Mouse (Mus musculus) liver, embryonic 11.5 days (tissue): ENCODE data around the gene Gramd1c. TPM values are rescaled to one million over a fixed set of nuclear protein-coding genes. Genes with fewer than 3 reads are reported as not detected.

Source experiments
- ATAC-seq: fragments of 200-750 bp; cut with Nextera tagmentation; replicated peaks from 2 replicates; pipeline ENCODE4 v1.8.0; 2017; ENCODE audit warnings: moderate number of reproducible peaks, mild to moderate bottlenecking, moderate TSS enrichment, moderate library complexity; ENCODE audit not compliant: low FRiP score
- DNase-seq: peaks from one replicate; pipeline ENCODE4 v3.0.0-alpha.2; 2017; ENCODE audit warnings: low spot score
- H3K27ac ChIP-seq: fragments of 300-500 bp; sonication (generic); 2 replicates; pipeline ENCODE4 v1.5.1; 2014; ENCODE audit warnings: mild to moderate bottlenecking, low read depth, low read length, control low read depth
- H3K27me3 ChIP-seq: fragments of 300-500 bp; sonication (generic); replicated peaks from 2 replicates; pipeline ENCODE4 v1.6.1; 2014; ENCODE audit warnings: low read length, mixed read lengths; ENCODE audit not compliant: control insufficient read depth, insufficient read depth
- H3K36me3 ChIP-seq: fragments of 300-500 bp; sonication (generic); 2 replicates; pipeline ENCODE4 v1.6.1; 2014; ENCODE audit warnings: mild to moderate bottlenecking, low read length, moderate library complexity, mixed read lengths; ENCODE audit not compliant: control insufficient read depth, insufficient read depth
- H3K4me1 ChIP-seq: fragments of 300-500 bp; sonication (generic); replicated peaks from 2 replicates; pipeline ENCODE4 v1.6.1; 2014; ENCODE audit warnings: low read length, mixed read lengths; ENCODE audit not compliant: control insufficient read depth, insufficient read depth
- H3K4me2 ChIP-seq: fragments of 300-500 bp; sonication (generic); 2 replicates; pipeline ENCODE4 v1.6.1; 2014; ENCODE audit warnings: mild to moderate bottlenecking, control low read depth, moderate library complexity
- H3K4me3 ChIP-seq: fragments of 300-500 bp; sonication (generic); 2 replicates; pipeline ENCODE4 v1.5.1; 2014; ENCODE audit warnings: low read depth, low read length, control low read depth
- H3K9ac ChIP-seq: fragments of 300-500 bp; sonication (generic); 2 replicates; pipeline ENCODE4 v1.6.1; 2014; ENCODE audit warnings: low read depth, low read length, control low read depth
- H3K9me3 ChIP-seq: fragments of 300-500 bp; sonication (generic); 2 replicates; pipeline ENCODE4 v1.6.1; 2016; ENCODE audit warnings: low read length, inconsistent platforms, mixed read lengths; ENCODE audit not compliant: control insufficient read depth
- WGBS: fragments of 180-500 bp; shearing (Covaris S2); extraction: QIAGEN DNeasy Blood & Tissue Kit; methylation state at CpG from one replicate; pipeline ENCODE4 v1.1.7; 2014; 5-methylcytosine and 5-hydroxymethylcytosine counted together
- polyA plus RNA-seq: library from polyadenylated mRNA; unstranded; fragments of >200 nt; fragmentation: Nextera tagmentation; extraction: Ambion mirVana; gene quantifications from 2 replicates; pipeline ENCODE4 v1.2.1, GENCODE M21; 2014

Gramd1c gene
- 4.6 and 5.5 TPM in 2 replicates for polyA plus RNA-seq

DNA sequence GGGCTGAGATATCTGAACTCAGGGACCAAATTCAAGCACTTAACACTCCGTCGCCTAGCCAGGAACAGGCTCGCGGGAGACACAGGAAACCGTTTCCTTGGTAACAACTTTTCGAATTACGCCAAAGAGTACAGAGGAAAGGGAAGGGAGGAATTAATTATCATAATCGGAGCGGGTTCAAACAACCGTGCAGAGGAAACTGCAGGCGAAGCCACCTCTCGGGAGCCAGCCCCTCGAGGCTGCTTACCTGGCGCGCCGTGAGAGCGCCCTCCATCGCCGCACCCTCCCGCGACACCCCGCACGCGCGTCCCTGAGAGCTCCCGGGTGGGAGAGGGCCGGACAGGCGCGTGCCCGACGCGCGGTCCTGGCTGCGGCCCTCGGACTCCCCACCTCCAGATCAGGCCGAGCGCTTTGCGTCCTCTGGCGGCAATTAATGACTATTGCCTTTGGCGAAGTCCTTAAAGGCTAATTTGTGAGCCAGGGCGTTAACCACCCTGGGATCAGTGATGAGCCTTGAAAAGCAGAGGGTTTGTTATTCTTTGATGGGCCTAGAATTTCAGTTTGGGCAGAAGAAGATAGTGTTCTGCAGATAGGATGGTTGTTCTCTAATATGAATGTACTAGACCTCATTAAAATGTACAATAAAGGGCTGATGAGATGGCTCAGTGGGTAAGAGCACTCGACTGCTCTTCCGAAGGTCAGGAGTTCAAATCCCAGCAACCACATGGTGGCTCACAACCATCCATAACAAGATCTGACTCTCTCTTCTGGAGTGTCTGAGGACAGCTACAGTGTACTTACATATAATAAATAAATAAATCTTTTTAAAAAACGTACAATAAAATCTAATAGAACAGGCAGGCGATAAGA, at the start of gene Gramd1c:
Gene Gramd1c, minus strand, starts transcription at position 321 of the 870 bp plus-strand sequence.
- 8% methylated on average over 45 of the region's 45 CpGs for WGBS
- Histone ChIP-seq H3K9me3 (no peaks in the 10 kb centered on the region), H3K27ac (no peak within 1 kb of the TSS), H3K27me3 (no peaks in the 10 kb centered on the region), H3K4me2 (peak within 1 kb of the TSS; percentile 67), H3K4me1 (no peaks in the 10 kb centered on the region), H3K36me3 (no peaks in the 10 kb centered on the region), H3K4me3 (peak within 1 kb of the TSS; percentile 56), H3K9ac (peak within 1 kb of the TSS; percentile 39; the same call in 1 of the 2 replicates)
- DNase-seq (peak; percentile 72), ATAC-seq (peak; percentile 85)

DNA sequence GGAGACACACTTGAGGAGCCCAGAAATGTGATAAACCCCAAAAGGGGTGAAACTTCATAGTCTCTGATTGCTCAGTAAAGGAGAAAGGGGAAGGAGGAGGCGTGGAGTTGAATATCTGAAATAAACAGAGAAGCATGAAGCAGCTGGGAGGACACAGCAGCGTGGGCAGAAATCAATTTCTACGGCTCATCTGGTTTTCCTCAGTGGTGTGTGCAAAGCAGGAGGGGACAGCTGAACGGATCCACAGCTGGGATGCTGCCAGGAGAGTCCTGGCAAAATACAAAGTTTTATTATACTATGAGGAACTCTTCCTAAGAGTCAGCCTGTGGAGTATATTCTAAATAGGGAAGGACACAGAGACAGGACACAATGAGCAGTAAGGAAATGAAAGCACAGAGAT, 45.9 kb upstream of the Gramd1c start:
- ATAC-seq, result no peak
- Histone ChIP-seq H3K9me3 (no peaks in the 10 kb centered on the region), H3K4me3 (no peak overlapping the region), H3K27me3 (no peaks in the 10 kb centered on the region), H3K27ac (no peak overlapping the region), H3K4me1 (no peaks in the 10 kb centered on the region), H3K9ac (no peak overlapping the region), H3K4me2 (no peak overlapping the region), H3K36me3 (peaks cover 17% of the 10 kb centered on the region; the same call in 1 of the 2 replicates)
- DNase-seq, result no peak
- WGBS, result 81% methylated on average over 4 of the region's 4 CpGs

DNA sequence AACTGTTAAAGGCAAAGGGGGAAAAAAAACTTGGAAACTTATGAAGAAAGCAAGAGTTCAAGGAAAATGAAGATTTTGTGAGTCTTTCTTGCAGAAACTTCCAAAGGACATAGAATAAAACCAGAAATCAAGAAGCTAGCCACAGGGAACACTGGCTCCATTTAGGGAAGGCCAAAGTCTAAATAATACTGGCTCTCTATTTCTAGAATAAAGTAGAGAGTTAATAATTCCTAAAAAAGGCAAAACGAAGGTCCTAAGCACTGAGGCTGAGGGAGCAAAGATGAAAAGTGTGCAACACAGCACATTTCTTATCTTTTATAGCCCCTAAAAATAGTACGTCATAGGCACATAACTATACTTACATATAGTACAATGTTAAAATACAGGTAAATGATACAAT, 42.1 kb upstream of the Gramd1c start:
- H3K4me3 ChIP-seq, result no peak overlapping the region
- no peaks in the 10 kb centered on the region for H3K27me3 ChIP-seq
- DNase-seq, result no peak
- no peaks in the 10 kb centered on the region for H3K4me1 ChIP-seq
- 89% methylated on average over 2 of the region's 2 CpGs for WGBS
- H3K36me3 ChIP-seq, result peaks cover 22% of the 10 kb centered on the region; the same call in 1 of the 2 replicates
- no peak overlapping the region for H3K9ac ChIP-seq
- no peak overlapping the region for H3K27ac ChIP-seq
- no peak overlapping the region for H3K4me2 ChIP-seq
- no peaks in the 10 kb centered on the region for H3K9me3 ChIP-seq
- no peak for ATAC-seq

DNA sequence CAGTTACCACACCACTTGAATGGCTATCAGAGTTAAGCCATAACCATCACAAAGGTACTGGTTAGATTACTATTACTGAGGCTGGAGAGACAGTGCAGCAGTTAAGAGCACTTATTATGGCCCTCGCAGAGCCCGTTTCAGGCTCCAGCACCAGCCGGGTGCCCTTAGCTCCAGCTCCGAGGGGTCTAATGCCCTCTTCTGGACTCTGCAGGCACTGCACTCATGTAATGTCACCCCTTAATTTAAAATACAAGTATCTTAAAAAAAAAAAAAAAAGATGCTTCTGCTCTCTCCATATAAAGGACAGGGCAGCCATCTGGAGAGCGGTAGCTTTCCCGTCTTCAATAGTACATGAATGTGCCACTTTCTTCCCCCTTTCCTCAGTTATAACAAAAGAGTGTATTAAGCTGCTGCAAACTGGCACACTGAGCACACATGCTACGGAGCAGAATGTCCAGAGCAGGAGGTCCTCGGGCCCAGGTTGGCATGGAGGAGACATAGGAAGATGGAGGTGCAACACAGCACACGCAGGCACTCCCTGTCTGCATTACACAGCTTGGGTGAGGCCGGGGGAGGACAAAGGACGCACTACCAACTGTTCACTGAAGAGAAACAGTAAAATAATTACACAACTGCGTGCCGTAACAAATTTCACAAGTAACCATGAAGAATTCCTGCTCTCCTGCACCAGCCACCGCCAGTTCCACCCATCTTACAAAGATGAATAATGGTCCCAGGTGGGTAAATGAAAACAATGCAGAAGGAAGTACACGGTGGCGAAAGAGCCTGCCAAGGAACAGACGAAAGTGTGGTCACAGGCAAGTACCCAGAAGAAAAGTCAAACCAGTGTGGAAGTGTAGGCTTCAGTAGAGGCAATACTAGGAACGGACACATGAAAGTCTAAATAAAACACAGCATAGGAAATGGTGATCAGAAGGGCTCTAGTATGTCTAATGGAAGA, 40.9 kb upstream of the Gramd1c start:
- Histone ChIP-seq H3K9me3 (no peaks in the 10 kb centered on the region), H3K27ac (no peak overlapping the region), H3K36me3 (peaks cover 21% of the 10 kb centered on the region; the same call in 1 of the 2 replicates), H3K4me1 (no peaks in the 10 kb centered on the region), H3K9ac (no peak overlapping the region), H3K4me3 (no peak overlapping the region), H3K27me3 (no peaks in the 10 kb centered on the region), H3K4me2 (no peak overlapping the region)
- 88% methylated on average over 18 of the region's 18 CpGs for WGBS
- ATAC-seq (no peak), DNase-seq (no peak)

DNA sequence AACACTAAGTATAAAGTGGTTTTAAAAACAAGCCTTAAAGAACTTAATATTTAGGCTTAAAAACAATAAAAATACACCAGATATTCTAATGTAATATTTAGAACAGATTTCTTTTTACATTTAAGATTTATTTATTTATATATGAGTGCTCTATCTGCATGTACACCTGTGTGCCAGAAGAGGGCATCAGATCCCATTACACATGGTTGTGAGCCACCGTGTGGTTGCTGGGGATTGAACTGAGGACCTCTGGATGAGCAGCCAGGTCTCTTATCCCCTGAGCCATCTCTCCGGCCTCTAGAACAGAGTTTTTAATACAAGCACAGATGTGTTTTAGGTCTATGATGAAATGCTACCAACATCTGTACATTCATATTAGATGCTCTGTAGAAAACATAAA, 39.8 kb upstream of the Gramd1c start:
- no peak for ATAC-seq
- Histone ChIP-seq H3K4me2 (no peak overlapping the region), H3K27me3 (no peaks in the 10 kb centered on the region), H3K4me3 (no peak overlapping the region), H3K9me3 (no peaks in the 10 kb centered on the region), H3K36me3 (peaks cover 28% of the 10 kb centered on the region), H3K9ac (no peak overlapping the region), H3K27ac (no peak overlapping the region), H3K4me1 (no peaks in the 10 kb centered on the region)
- WGBS, result 91% methylated on average over 2 of the region's 2 CpGs
- no peak for DNase-seq

DNA sequence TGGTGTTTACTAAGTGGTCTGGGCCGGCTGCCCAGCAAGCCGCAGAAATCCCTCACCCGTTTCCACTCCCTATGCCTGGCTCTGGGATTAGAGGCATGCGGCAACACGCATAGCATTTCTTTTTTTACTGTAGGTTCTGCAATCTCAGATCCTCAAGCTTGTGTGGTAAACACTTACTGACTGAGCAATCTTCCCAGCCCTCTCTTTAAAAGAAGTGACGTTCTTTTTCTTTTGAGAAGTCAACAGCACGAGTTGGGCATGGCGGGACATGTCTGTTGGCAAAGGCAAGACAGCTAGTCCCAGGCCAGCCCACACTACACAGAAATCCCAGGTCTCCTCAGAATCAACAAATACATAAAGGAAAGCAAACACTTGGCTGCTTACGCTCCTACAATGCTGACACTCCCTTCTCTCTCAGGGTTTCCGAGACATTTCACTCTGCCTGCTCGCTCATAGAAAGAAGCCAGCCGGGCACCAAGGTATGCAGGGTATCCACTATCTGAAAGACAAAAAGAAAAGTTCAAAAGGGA, 38.1 kb upstream of the Gramd1c start:
- WGBS, result 93% methylated on average over 12 of the region's 12 CpGs
- Histone ChIP-seq H3K27ac (no peak overlapping the region), H3K27me3 (no peaks in the 10 kb centered on the region), H3K4me3 (no peak overlapping the region), H3K4me1 (no peaks in the 10 kb centered on the region), H3K36me3 (peaks cover 22% of the 10 kb centered on the region), H3K4me2 (no peak overlapping the region), H3K9me3 (no peaks in the 10 kb centered on the region), H3K9ac (no peak overlapping the region)
- ATAC-seq, result no peak
- no peak for DNase-seq

DNA sequence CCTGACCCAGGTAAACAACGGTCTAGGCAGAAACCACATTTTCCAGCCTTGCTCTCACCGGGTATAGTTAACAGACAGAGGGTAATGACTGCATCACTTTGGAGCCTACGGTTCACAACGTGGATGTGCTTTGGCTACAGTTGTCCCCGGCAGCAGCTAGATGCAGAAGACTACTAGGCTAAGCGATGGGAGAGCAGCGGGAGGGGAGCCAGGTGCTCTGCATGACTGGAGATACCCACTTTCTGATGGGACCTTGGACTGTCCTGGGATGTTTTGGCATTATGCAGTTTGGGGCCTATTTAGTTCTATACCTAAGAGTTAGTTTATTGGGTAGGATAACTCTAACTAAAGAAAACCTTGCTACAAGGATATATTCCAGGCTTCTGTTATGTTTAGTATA, 36.2 kb upstream of the Gramd1c start:
- no peak for ATAC-seq
- H3K4me2 ChIP-seq, result no peak overlapping the region
- no peaks in the 10 kb centered on the region for H3K4me1 ChIP-seq
- H3K27ac ChIP-seq, result no peak overlapping the region
- no peak overlapping the region for H3K4me3 ChIP-seq
- no peaks in the 10 kb centered on the region for H3K9me3 ChIP-seq
- 89% methylated on average over 7 of the region's 7 CpGs for WGBS
- no peak for DNase-seq
- H3K36me3 ChIP-seq, result peaks cover 22% of the 10 kb centered on the region
- no peaks in the 10 kb centered on the region for H3K27me3 ChIP-seq
- H3K9ac ChIP-seq, result no peak overlapping the region

DNA sequence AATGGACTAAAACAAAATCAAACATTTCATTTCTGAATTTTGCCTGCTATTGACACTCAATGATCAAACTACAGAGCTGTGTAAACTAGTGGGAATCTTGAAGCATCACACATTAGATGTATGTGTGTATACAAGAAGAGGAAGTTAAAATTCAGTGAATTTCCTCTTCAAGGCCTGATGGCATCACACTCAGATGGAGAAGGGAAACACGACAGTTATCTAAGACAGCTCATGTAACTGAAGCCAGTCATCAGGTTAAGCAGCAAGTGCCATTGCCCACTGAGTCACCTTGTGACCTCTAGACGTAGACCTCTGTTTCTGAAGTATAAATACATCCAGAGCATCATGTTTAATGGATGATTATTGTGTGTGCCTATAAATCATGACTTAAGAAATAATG, 24.5 kb upstream of the Gramd1c start:
- DNase-seq (no peak), ATAC-seq (no peak)
- Histone ChIP-seq H3K4me3 (no peak overlapping the region), H3K4me1 (no peaks in the 10 kb centered on the region), H3K9me3 (no peaks in the 10 kb centered on the region), H3K27me3 (no peaks in the 10 kb centered on the region), H3K27ac (no peak overlapping the region), H3K36me3 (peaks cover 12% of the 10 kb centered on the region; the same call in 1 of the 2 replicates), H3K4me2 (no peak overlapping the region), H3K9ac (no peak overlapping the region)
- 51% methylated on average over 2 of the region's 2 CpGs for WGBS
